Mouse (Mus musculus) E14TG2a.4 (cell line): ENCODE measurements around the gene Mrps2.

Experiments
- CTCF ChIP-seq: conservative IDR thresholded peaks from 2 replicates; pipeline ENCODE4 v1.5.1; 2014; ENCODE audit warnings: low read length
- NANOG ChIP-seq: IDR thresholded peaks from 2 replicates; pipeline ENCODE4 v1.6.1; 2014; ENCODE audit warnings: borderline replicate concordance, low read length, mixed read lengths
- POU5F1 ChIP-seq: IDR thresholded peaks from 2 replicates; pipeline ENCODE4 v1.6.1; 2014; ENCODE audit warnings: low read length, borderline replicate concordance

DNA sequence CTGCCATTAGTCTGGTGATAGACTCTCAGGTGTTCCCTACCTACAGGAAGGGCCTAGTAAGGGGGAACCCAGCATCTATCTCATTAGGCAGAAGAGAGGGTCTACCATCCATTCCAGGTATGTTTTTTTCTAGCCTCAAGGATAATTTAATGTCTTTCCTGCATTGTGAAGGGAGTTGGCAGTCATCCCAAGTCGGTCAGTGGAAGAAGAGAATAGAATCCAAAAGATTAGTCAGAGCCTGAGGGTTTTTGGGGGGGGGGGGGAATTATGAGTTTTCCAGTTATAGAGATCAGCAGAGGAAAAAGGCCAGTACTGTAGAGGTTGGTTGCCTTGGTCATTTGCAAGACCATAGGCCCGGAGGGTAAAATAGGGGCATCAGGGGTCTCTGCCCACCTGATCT is 26.7 kb downstream of the Mrps2 start:
- TF ChIP-seq CTCF (no peak), POU5F1 (no peak), NANOG (no peak)
